Mouse (Mus musculus) myocyte (in vitro differentiated cells): Measurements from ENCODE around the gene Tfr2. TPM values are rescaled to one million over a fixed set of nuclear protein-coding genes. Genes with fewer than 3 reads are reported as not detected.

Experiments
- H3K27me3 ChIP-seq: one replicate; pipeline ENCODE4 v1.6.1; 2011; ENCODE audit not compliant: control insufficient read depth, insufficient read depth, insufficient read length
- H3K36me3 ChIP-seq: one replicate; pipeline ENCODE4 v1.6.1; 2011; ENCODE audit not compliant: control insufficient read depth, insufficient read depth
- H3K4me2 ChIP-seq: one replicate; pipeline ENCODE4 v1.6.1; 2011; ENCODE audit warnings: low read depth, control low read depth
- H3K4me3 ChIP-seq: one replicate; pipeline ENCODE4 v1.5.1; 2011; ENCODE audit warnings: mild to moderate bottlenecking, control low read depth, moderate library complexity
- H3K79me2 ChIP-seq: one replicate; pipeline ENCODE4 v1.6.1; 2011; ENCODE audit not compliant: control insufficient read depth, insufficient read depth
- H3ac ChIP-seq: one replicate; pipeline ENCODE4 v1.6.1; 2011; ENCODE audit not compliant: control insufficient read depth, insufficient read length
- CEBPB ChIP-seq: IDR thresholded peaks from 2 replicates; pipeline ENCODE4 v1.6.1; 2011; ENCODE audit warnings: mild to moderate bottlenecking, moderate library complexity; ENCODE audit not compliant: poor library complexity, insufficient read depth, severe bottlenecking
- E2F4 ChIP-seq: IDR thresholded peaks from one replicate; pipeline ENCODE4 v1.6.1; 2011; ENCODE audit warnings: mild to moderate bottlenecking, control low read depth, moderate library complexity; ENCODE audit not compliant: insufficient read depth
- MAX ChIP-seq: IDR thresholded peaks from one replicate; pipeline ENCODE4 v1.6.1; 2011; ENCODE audit warnings: low read depth, mild to moderate bottlenecking, control low read depth
- MYOD1 ChIP-seq, 3 experiments: IDR thresholded peaks; one replicate each; pipeline ENCODE4 v1.6.1; 2011; ENCODE audit warnings: control low read depth in 2 of 3, low read depth in 2 of 3, mild to moderate bottlenecking in 2 of 3, moderate library complexity in 1 of 3; ENCODE audit not compliant: insufficient read length in 2 of 3, control insufficient read depth in 1 of 3
- MYOG ChIP-seq, 3 experiments: IDR thresholded peaks; one replicate each; pipeline ENCODE4 v1.6.1; 2011; ENCODE audit warnings: control low read depth in 2 of 3, low read depth in 2 of 3, mild to moderate bottlenecking in 2 of 3; ENCODE audit not compliant: insufficient read length in 2 of 3, control insufficient read depth in 1 of 3, insufficient read depth in 1 of 3
- POLR2A ChIP-seq: IDR thresholded peaks from one replicate; pipeline ENCODE4 v1.6.1; 2011; ENCODE audit warnings: low read depth, mild to moderate bottlenecking, control low read depth, moderate library complexity; ENCODE audit not compliant: insufficient read length
- POLR2AphosphoS2 ChIP-seq: IDR thresholded peaks from one replicate; pipeline ENCODE4 v1.6.1; 2011; ENCODE audit warnings: low read depth, control low read depth; ENCODE audit not compliant: insufficient read length
- REST ChIP-seq: IDR thresholded peaks from one replicate; pipeline ENCODE4 v1.6.1; 2011; ENCODE audit warnings: mild to moderate bottlenecking, control low read depth, moderate library complexity; ENCODE audit not compliant: insufficient read depth, insufficient read length
- SRF ChIP-seq: IDR thresholded peaks from one replicate; pipeline ENCODE4 v1.6.1; 2011; ENCODE audit warnings: low read depth; ENCODE audit not compliant: control insufficient read depth, insufficient read length
- TCF12 ChIP-seq: IDR thresholded peaks from one replicate; pipeline ENCODE4 v1.6.1; 2011; ENCODE audit warnings: mild to moderate bottlenecking, control low read depth; ENCODE audit not compliant: poor library complexity, insufficient read depth, severe bottlenecking
- TCF3 ChIP-seq: IDR thresholded peaks from one replicate; pipeline ENCODE4 v1.6.1; 2011; ENCODE audit warnings: low read depth, control low read depth; ENCODE audit not compliant: insufficient read length
- USF1 ChIP-seq: IDR thresholded peaks from one replicate; pipeline ENCODE4 v1.6.1; 2011; ENCODE audit warnings: low read depth, mild to moderate bottlenecking, control low read depth, moderate library complexity
- polyA plus RNA-seq: library from polyadenylated mRNA; unstranded; fragments of >200 nt; fragmentation: generic; extraction: Trizol; gene quantifications from one replicate; pipeline ENCODE4 v1.2.1, GENCODE M21; 2012; ENCODE audit warnings: missing spikeins

Tfr2 gene
- polyA plus RNA-seq, 1 experiment = 1.1 TPM

DNA sequence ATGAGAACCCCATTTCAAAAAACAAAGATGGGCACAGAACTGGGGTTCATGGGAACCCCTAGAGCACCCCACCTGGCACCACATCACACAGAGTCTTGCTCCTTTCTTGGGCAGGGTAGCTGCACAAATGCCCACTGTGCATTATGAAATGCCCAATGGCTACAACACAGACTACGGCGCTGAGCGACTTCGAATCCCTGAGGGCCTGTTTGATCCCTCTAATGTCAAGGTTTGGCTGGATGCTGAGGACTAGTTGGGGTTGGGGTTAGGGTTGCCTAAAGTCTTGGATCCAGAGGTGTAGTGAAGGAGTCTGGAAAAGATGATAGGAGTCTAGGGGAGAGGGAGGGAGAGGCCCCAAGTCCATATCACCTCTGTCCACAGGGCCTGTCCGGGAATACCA lies 3.2 kb upstream of the Tfr2 start:
- no peak overlapping the region for H3K4me3 ChIP-seq

GRCm38 (mm10) chr5:137568223-137568798 lies 1.3 kb upstream of the Tfr2 start:
- H3K36me3 ChIP-seq = no peaks in the 10 kb centered on the region
- peaks cover 5% of the 10 kb centered on the region for H3K27me3 ChIP-seq
- H3K4me2 ChIP-seq = no peak overlapping the region
- H3K4me3 ChIP-seq = no peak overlapping the region
- H3ac ChIP-seq = no peak overlapping the region
- no peaks in the 10 kb centered on the region for H3K79me2 ChIP-seq
- TF ChIP-seq E2F4 = no peak
- no peak for TF ChIP-seq POLR2A
- TF ChIP-seq POLR2AphosphoS2 = no peak
- no peak for TF ChIP-seq TCF3
- no peak for TF ChIP-seq CEBPB
- TF ChIP-seq MAX = no peak
- TF ChIP-seq SRF = no peak
- TF ChIP-seq MYOG (IDR thresholded peaks at IDR 0.05; ENCODE audit: control insufficient read depth in 1 of 3, insufficient read depth in 1 of 3, insufficient read length in 2 of 3, low read depth in 2 of 3) = no peak
- no peak for TF ChIP-seq TCF12
- TF ChIP-seq REST = no peak
- TF ChIP-seq USF1 = no peak

More for the DNA sequence above, 3.2 kb upstream of the Tfr2 start:
- TF ChIP-seq POLR2A (no peak), MYOD1 (IDR thresholded peaks at IDR 0.05; ENCODE audit: control insufficient read depth in 1 of 3, insufficient read length in 2 of 3, low read depth in 2 of 3) (no peak), POLR2AphosphoS2 (no peak), SRF (no peak), CEBPB (no peak), USF1 (no peak), MYOG (IDR thresholded peaks at IDR 0.05; ENCODE audit: control insufficient read depth in 1 of 3, insufficient read depth in 1 of 3, insufficient read length in 2 of 3, low read depth in 2 of 3) (no peak), TCF12 (no peak), MAX (no peak), E2F4 (no peak), TCF3 (no peak), REST (no peak)
- H3K36me3 ChIP-seq = no peaks in the 10 kb centered on the region
- peaks cover 20% of the 10 kb centered on the region for H3K27me3 ChIP-seq
- no peaks in the 10 kb centered on the region for H3K79me2 ChIP-seq
- no peak overlapping the region for H3ac ChIP-seq
- no peak overlapping the region for H3K4me2 ChIP-seq

GRCm38 (mm10) chr5:137569031-137569430 lies 609 bp upstream of the Tfr2 start:
- peak overlapping the region; percentile 66 for H3K4me2 ChIP-seq
- no peaks in the 10 kb centered on the region for H3K79me2 ChIP-seq
- H3K27me3 ChIP-seq = peaks cover 8% of the 10 kb centered on the region
- peak overlapping the region; percentile 2 for H3K4me3 ChIP-seq
- no peak overlapping the region for H3ac ChIP-seq
- H3K36me3 ChIP-seq = no peaks in the 10 kb centered on the region
- TF ChIP-seq SRF (no peak), E2F4 (no peak), REST (no peak), TCF3 (no peak), POLR2A (no peak), TCF12 (no peak), MYOG (IDR thresholded peaks at IDR 0.05; ENCODE audit: control insufficient read depth in 1 of 3, insufficient read depth in 1 of 3, insufficient read length in 2 of 3, low read depth in 2 of 3) (no peak), CEBPB (no peak), USF1 (no peak), POLR2AphosphoS2 (no peak), MAX (no peak), MYOD1 (IDR thresholded peaks at IDR 0.05; ENCODE audit: control insufficient read depth in 1 of 3, insufficient read length in 2 of 3, low read depth in 2 of 3) (no peak)

DNA sequence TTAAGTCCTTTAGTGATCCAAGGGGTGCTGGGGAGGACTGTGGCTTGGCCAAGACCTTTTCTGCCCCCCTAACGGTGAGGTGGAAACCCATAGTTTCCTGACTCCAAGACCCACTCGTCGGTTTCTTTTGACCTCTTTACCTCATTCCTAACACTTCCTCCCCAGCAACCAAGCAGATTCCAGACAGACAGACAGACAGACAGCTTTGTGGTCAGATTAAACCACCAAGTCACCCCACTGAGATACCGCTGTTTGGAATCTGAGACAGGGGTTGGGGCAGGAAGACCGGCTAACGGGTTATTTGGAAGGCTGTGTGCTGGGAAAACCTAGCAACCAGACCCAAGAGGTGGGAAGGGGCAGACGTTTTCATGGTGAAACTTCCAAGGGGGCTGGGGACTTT lies 541 bp downstream of the Tfr2 start:
- H3K4me2 ChIP-seq = peak overlapping the region; percentile 66

More for the DNA sequence above, 541 bp downstream of the Tfr2 start:
- no peaks in the 10 kb centered on the region for H3K79me2 ChIP-seq
- TF ChIP-seq POLR2A = no peak
- no peak for TF ChIP-seq MYOD1 (IDR thresholded peaks at IDR 0.05; ENCODE audit: control insufficient read depth in 1 of 3, insufficient read length in 2 of 3, low read depth in 2 of 3)
- no peak for TF ChIP-seq E2F4
- no peak for TF ChIP-seq TCF12
- TF ChIP-seq MYOG (IDR thresholded peaks at IDR 0.05; ENCODE audit: control insufficient read depth in 1 of 3, insufficient read depth in 1 of 3, insufficient read length in 2 of 3, low read depth in 2 of 3) = no peak
- no peak for TF ChIP-seq REST
- no peak for TF ChIP-seq SRF
- no peaks in the 10 kb centered on the region for H3K36me3 ChIP-seq
- H3K4me3 ChIP-seq = peak overlapping the region; percentile 2
- H3K27me3 ChIP-seq = peaks cover 17% of the 10 kb centered on the region
- H3ac ChIP-seq = no peak overlapping the region
